Mouse (Mus musculus) heart, embryonic 15.5 days (tissue): Measurements from ENCODE around the gene 4921517D22Rik. TPM values are rescaled to one million over a fixed set of nuclear protein-coding genes. Genes with fewer than 3 reads are reported as not detected.

Experiments used
- ATAC-seq: fragments of 200-750 bp; cut with Nextera tagmentation; replicated peaks from 2 replicates; pipeline ENCODE4 v1.8.0; 2017; ENCODE audit warnings: low read depth, moderate TSS enrichment; ENCODE audit not compliant: insufficient number of reproducible peaks, insufficient read depth, low FRiP score
- H3K27ac ChIP-seq: fragments of 300-500 bp; sonication (generic); 2 replicates; pipeline ENCODE4 v1.5.1; 2015; ENCODE audit warnings: mild to moderate bottlenecking, inconsistent platforms
- H3K27me3 ChIP-seq: fragments of 300-500 bp; sonication (generic); 2 replicates; pipeline ENCODE4 v1.6.1; 2015; ENCODE audit warnings: inconsistent platforms
- H3K36me3 ChIP-seq: fragments of 300-500 bp; sonication (generic); 2 replicates; pipeline ENCODE4 v1.6.1; 2015; ENCODE audit warnings: mild to moderate bottlenecking, inconsistent platforms
- H3K4me1 ChIP-seq: fragments of 300-500 bp; sonication (generic); replicated peaks from 2 replicates; pipeline ENCODE4 v1.6.1; 2015; ENCODE audit warnings: inconsistent platforms
- H3K4me2 ChIP-seq: fragments of 300-500 bp; sonication (generic); 2 replicates; pipeline ENCODE4 v1.6.1; 2015; ENCODE audit warnings: inconsistent platforms, mild to moderate bottlenecking, moderate library complexity
- H3K4me3 ChIP-seq: fragments of 300-500 bp; sonication (generic); 2 replicates; pipeline ENCODE4 v1.5.1; 2015; ENCODE audit warnings: mild to moderate bottlenecking, inconsistent platforms
- H3K9ac ChIP-seq: fragments of 300-500 bp; sonication (generic); 2 replicates; pipeline ENCODE4 v1.6.1; 2015; ENCODE audit warnings: mild to moderate bottlenecking, inconsistent platforms
- H3K9me3 ChIP-seq: fragments of 300-500 bp; sonication (generic); replicated peaks from 2 replicates; pipeline ENCODE4 v1.6.1; 2016; ENCODE audit warnings: inconsistent platforms
- WGBS: fragments of 180-500 bp; shearing (Covaris S2); methylation state at CpG from one replicate; pipeline ENCODE4 v1.1.7; 2015; ENCODE audit warnings: mixed read lengths; 5-methylcytosine and 5-hydroxymethylcytosine counted together
- polyA plus RNA-seq: library from polyadenylated mRNA; unstranded; fragments of >200 nt; fragmentation: Nextera tagmentation; extraction: Ambion mirVana; gene quantifications from 2 replicates; pipeline ENCODE4 v1.2.1, GENCODE M21; 2015

4921517D22Rik gene
- polyA plus RNA-seq, 1 experiment from 2014 or later = not detected

DNA sequence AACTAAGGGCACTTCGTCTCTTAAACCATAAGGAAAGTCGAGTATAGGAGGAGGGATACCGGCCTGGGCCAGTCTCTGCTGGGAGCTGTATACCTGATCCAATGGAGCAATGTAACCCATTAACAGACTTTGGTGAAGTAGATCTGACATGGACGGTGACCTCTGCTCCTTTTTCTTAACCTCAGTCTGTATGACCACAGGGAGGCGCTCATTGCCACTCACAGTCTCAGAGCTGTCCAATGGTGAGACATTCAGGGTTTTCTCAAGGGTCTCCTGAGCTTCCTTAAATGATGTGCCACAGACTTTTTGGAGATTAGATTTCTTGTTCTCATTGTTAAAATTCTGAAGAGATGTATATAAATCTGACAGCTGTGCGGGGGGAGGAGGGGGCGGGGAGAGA, 3.3 kb downstream of the 4921517D22Rik start:
- no peaks in the 10 kb centered on the region for H3K9me3 ChIP-seq
- H3K4me1 ChIP-seq = peaks cover 5% of the 10 kb centered on the region
- 84% methylated on average over 7 of the region's 7 CpGs for WGBS
- no peak overlapping the region for H3K9ac ChIP-seq
- no peaks in the 10 kb centered on the region for H3K27me3 ChIP-seq
- H3K27ac ChIP-seq = no peak overlapping the region
- ATAC-seq = no peak
- no peak overlapping the region for H3K4me3 ChIP-seq
- no peaks in the 10 kb centered on the region for H3K36me3 ChIP-seq
- no peak overlapping the region for H3K4me2 ChIP-seq

DNA sequence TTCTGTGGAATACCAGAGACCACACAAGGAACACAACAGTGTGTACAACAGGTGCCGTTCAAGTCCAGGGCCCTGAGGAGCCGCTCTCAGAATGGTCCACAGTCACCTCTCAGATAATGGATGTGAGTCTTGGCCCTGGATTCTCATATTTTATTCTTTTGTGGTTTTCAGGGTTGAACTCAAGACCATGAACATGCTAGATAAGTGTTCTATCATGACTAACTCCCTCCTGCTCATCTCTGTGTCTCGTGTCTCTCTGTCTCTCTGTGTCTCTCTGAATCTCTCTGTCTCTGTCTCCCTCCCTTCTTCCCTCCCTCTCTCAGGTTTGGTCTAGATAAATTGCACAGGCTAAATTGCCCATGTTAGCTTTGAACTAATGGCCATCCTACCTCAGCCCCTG, 4.1 kb downstream of the 4921517D22Rik start:
- Histone ChIP-seq H3K9ac (no peak overlapping the region), H3K27me3 (no peaks in the 10 kb centered on the region), H3K4me3 (no peak overlapping the region), H3K36me3 (no peaks in the 10 kb centered on the region), H3K4me2 (no peak overlapping the region), H3K4me1 (peaks cover 5% of the 10 kb centered on the region), H3K27ac (no peak overlapping the region), H3K9me3 (no peaks in the 10 kb centered on the region)
- ATAC-seq = no peak
- WGBS = 82% methylated on average over 3 of the region's 3 CpGs

DNA sequence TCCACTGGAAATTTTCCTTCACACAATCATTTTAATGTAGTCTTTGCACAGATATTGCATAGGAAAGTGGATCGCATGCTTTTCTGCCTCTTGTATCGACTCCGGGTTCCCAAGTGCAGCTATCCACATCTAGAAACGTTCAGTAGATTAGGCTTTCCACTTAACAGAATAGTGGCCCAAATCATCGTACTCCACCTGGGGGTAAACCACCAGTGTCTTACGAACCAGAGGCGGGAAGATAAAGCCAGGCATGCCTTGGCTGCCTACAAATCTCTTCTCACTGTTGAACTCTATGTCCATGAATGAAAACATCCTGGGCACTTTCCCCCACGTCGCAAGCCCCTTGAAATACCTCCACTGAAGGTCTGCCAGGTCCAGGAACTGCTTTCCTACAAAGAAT, 4.6 kb downstream of the 4921517D22Rik start:
- H3K4me3 ChIP-seq = no peak overlapping the region
- no peak overlapping the region for H3K9ac ChIP-seq
- H3K27ac ChIP-seq = no peak overlapping the region
- 62% methylated on average over 9 of the region's 9 CpGs for WGBS
- H3K27me3 ChIP-seq = no peaks in the 10 kb centered on the region
- no peaks in the 10 kb centered on the region for H3K9me3 ChIP-seq
- H3K4me2 ChIP-seq = no peak overlapping the region
- ATAC-seq = no peak
- H3K4me1 ChIP-seq = peaks cover 5% of the 10 kb centered on the region
- H3K36me3 ChIP-seq = no peaks in the 10 kb centered on the region

DNA sequence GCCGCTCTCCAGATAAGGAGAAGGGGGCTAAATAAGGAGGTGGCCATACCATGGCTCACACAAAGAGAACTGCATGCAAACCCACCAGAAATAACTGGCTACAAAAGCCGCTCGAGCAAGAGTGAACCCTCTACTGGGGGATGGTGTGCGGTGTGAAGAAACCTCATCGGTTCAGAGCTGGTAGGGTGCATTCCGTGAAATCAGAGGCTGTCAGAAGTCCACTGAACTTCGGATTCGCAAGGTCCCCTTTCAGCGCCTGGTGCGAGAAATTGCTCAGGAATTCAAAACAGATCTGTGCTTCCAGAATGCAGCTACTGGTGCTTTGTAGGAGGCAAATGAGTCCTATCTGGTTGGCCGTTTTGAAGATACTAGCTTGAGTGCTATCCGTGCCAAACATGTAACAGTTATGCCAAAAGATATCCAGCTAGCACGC, 5.6 kb downstream of the 4921517D22Rik start:
- no peaks in the 10 kb centered on the region for H3K36me3 ChIP-seq
- peak; percentile 74; the same call in 1 of the 2 replicates for ATAC-seq
- H3K27me3 ChIP-seq = no peaks in the 10 kb centered on the region
- no peaks in the 10 kb centered on the region for H3K9me3 ChIP-seq
- H3K4me3 ChIP-seq = peak overlapping the region; percentile 24
- H3K27ac ChIP-seq = peak overlapping the region; percentile 89
- no peak overlapping the region for H3K9ac ChIP-seq
- H3K4me1 ChIP-seq = peaks cover 5% of the 10 kb centered on the region
- peak overlapping the region; percentile 55 for H3K4me2 ChIP-seq
- whole genome bisulfite sequencing = 27% methylated on average over 13 of the region's 13 CpGs

DNA sequence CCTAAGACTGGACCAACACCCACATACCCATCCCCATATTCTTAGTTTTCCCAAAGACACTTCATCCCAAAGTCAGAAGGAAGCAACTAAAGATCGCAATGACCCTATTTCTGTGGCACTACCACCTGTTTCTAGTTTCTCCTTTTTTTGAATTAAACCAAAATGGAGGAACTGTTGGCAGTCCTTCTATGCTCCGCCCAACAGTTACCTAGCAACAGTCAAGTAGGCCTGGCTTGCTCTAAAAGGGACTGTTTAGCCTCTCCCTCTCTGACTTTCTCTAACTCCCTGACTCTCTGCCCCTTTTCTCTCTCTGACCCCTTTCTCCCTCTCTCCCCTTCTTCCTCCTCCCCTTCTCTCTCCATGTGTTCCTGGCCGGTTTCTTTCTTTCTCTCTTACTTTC, 8.7 kb downstream of the 4921517D22Rik start:
- ATAC-seq = no peak
- no peaks in the 10 kb centered on the region; the same call in 1 of the 2 replicates for H3K27me3 ChIP-seq
- no peak overlapping the region for H3K4me3 ChIP-seq
- 84% methylated on average over 3 of the region's 3 CpGs for WGBS
- H3K9ac ChIP-seq = no peak overlapping the region
- H3K36me3 ChIP-seq = no peaks in the 10 kb centered on the region
- H3K4me2 ChIP-seq = no peak overlapping the region
- H3K4me1 ChIP-seq = peaks cover 5% of the 10 kb centered on the region
- H3K27ac ChIP-seq = no peak overlapping the region
- no peaks in the 10 kb centered on the region for H3K9me3 ChIP-seq

DNA sequence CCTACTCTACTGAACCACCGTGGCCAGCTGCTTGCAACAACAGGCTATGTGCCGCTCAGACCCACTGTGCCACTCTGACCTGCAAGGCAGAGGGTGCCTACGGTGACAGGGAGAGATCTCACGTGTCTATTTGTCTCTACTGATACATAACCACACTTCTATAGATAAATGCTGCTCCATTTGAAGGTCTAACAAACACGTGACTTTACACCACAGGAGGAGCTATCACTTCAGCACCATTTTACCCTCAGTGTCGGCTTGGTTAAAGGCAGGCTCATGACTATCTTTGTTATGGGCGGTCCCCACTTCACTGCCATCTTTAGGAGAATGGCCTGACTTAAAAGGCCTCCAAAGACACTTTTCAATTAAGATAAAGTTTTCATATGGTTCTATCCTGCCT, 11.3 kb downstream of the 4921517D22Rik start:
- ATAC-seq = no peak
- H3K4me3 ChIP-seq = no peak overlapping the region
- H3K36me3 ChIP-seq = no peaks in the 10 kb centered on the region
- H3K27ac ChIP-seq = no peak overlapping the region
- no peak overlapping the region for H3K9ac ChIP-seq
- no peaks in the 10 kb centered on the region; the same call in 1 of the 2 replicates for H3K4me1 ChIP-seq
- H3K4me2 ChIP-seq = no peak overlapping the region
- WGBS = 11% methylated on average over 7 of the region's 7 CpGs
- H3K9me3 ChIP-seq = no peaks in the 10 kb centered on the region
- H3K27me3 ChIP-seq = no peaks in the 10 kb centered on the region; the same call in 1 of the 2 replicates

DNA sequence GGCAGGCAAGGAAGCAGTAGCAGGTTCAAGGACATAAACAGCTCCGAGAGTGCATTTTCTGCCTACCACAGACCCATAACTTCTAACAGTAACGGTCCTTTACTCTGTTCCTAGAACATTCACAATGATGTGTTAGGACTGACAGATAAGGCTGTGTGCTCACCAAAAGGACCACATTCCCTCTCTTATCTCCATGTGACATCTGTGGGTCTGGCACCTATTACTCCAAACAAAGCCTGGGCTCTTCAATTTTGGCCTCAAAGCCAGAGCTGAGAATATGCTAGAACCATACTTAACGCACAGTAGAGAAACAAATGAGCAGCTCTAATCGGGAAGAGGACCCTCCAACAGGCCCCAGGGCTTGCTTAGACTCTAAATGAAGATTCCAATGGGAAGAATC, 14.0 kb downstream of the 4921517D22Rik start:
- H3K9me3 ChIP-seq = no peaks in the 10 kb centered on the region
- WGBS = 48% methylated on average over 4 of the region's 4 CpGs
- no peak for ATAC-seq
- no peaks in the 10 kb centered on the region for H3K36me3 ChIP-seq
- no peak overlapping the region for H3K4me3 ChIP-seq
- H3K4me2 ChIP-seq = no peak overlapping the region
- no peaks in the 10 kb centered on the region; the same call in 1 of the 2 replicates for H3K27me3 ChIP-seq
- H3K27ac ChIP-seq = no peak overlapping the region
- no peak overlapping the region for H3K9ac ChIP-seq
- no peaks in the 10 kb centered on the region; the same call in 1 of the 2 replicates for H3K4me1 ChIP-seq

DNA sequence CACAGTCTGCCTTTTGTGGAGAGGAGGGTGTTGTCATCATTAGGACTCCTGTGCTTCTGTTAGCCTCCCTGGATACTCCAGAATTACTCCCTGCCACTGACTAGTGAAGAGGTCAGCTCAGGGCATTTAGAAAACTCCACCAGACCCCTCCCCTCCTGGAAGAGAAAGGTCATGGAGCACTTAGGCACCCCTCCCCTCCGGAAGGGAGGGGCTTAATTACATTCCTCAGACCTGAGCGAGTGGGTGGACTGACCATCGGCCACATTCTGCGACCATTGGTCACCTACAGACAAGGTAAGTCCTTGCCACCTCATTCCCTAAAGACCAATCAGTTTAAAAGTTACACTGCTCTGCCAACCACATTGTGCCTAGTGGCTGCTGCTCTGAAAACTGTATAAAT, 14.6 kb downstream of the 4921517D22Rik start:
- 36% methylated on average over 4 of the region's 4 CpGs for WGBS
- no peak overlapping the region for H3K9ac ChIP-seq
- H3K4me1 ChIP-seq = peaks cover 1% of the 10 kb centered on the region
- no peak for ATAC-seq
- no peak overlapping the region for H3K27ac ChIP-seq
- H3K4me3 ChIP-seq = no peak overlapping the region
- H3K36me3 ChIP-seq = no peaks in the 10 kb centered on the region
- no peak overlapping the region for H3K4me2 ChIP-seq
- H3K9me3 ChIP-seq = no peaks in the 10 kb centered on the region
- no peaks in the 10 kb centered on the region; the same call in 1 of the 2 replicates for H3K27me3 ChIP-seq

DNA sequence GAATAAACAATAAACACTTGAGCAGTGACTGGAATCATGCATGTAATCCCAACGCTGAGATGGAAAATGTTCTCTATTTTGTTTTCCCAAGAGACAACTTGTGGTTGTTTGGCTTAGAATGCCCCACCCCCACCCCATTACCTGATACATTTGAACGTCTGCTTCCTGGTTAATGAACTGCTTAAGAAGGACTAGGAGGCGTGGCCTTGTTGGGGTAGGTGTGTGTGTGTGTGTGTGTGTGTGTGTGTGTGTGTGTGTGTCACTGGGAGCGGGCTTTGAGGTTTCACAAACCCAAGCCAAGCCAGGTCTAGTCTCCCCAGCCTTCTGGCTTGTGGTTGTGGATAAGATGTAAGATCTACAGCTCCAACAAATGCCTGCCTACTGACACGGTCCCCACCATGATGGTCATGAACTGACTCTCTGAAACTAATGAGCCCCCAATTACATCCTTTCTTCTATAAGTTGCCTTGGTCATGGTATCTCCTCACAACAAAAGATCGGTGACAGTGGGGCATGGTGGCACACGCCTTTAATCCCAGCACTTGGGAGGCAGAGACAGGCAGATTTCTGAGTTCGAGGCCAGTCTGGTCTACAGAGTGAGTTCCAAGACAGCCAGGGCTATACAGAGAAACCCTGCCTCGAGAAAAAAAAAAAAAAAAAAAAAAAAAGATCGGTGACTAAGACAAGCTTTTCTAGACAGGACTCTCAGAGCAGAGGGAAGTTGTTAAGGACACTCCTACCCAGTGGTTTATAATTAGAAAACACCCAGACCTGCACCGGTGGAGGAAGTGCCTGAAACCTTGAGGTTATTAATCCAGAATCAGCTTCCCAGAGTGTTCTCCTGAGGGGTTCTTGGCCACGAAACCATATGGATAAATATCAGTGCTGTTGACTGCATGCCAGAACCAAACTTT, 17.3 kb downstream of the 4921517D22Rik start:
- ATAC-seq = no peak
- Histone ChIP-seq H3K9ac (no peak overlapping the region), H3K4me3 (no peak overlapping the region), H3K4me2 (no peak overlapping the region), H3K27ac (no peak overlapping the region), H3K27me3 (no peaks in the 10 kb centered on the region; the same call in 1 of the 2 replicates), H3K4me1 (peaks cover 4% of the 10 kb centered on the region; the same call in 1 of the 2 replicates), H3K9me3 (no peaks in the 10 kb centered on the region), H3K36me3 (no peaks in the 10 kb centered on the region)
- 70% methylated on average over 12 of the region's 12 CpGs for WGBS

DNA sequence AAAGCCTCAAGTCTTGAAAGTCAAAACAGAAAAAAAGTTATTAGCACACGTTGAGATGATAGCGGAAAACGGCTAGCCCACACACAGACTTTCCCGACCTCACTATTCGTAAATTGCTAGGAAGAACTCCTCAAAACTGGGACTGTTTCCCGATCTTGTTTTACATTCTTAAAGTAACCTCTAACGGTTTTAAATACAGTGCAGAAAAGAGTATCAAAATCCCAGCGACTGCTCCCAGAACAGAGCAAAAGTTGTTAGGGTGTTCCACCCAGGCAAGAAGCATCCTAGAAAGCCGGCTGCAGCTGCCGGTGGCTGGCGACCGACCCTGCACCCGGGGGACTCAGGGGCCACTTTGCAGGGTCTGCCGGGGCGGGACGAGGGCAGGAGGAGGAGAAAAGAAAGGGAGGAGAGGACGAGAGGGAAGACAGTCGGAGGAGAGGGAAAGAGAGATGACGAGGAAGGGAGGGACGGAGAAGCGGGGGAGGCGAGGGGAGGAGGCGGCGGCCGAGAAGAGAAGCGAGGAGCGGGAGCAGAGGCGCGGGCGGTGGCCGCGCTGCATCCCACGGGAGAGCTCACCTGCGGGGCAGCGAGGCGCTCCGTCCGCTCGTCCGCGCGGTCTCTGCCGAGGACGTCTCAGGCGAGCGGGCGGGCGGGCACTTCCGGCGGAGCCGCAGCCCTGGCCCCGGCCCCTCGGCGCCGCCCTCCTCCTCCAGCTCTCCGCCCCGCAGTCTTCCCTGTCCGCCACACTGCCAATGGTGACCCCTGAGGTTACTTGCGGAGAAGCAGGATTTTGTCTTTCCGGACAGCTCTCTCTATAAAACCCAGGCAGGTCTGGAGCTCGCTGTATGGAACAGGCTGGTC, 18.5 kb downstream of the 4921517D22Rik start, which contains the start of gene Golm1:
Gene Golm1 (minus strand): TSS at position 661 of the 861 bp plus-strand sequence.
- H3K4me3 ChIP-seq = peak within 1 kb of the TSS; percentile 71
- peak within 1 kb of the TSS; percentile 72 for H3K4me2 ChIP-seq
- peaks cover 4% of the 10 kb centered on the region; the same call in 1 of the 2 replicates for H3K4me1 ChIP-seq
- H3K9ac ChIP-seq = peak within 1 kb of the TSS; percentile 67
- peak; percentile 88 for ATAC-seq
- under 1% methylated on average over 50 of the region's 61 CpGs for WGBS
- no peaks in the 10 kb centered on the region for H3K9me3 ChIP-seq
- no peaks in the 10 kb centered on the region for H3K27me3 ChIP-seq
- peak within 1 kb of the TSS; percentile 61 for H3K27ac ChIP-seq
- H3K36me3 ChIP-seq = no peaks in the 10 kb centered on the region

DNA sequence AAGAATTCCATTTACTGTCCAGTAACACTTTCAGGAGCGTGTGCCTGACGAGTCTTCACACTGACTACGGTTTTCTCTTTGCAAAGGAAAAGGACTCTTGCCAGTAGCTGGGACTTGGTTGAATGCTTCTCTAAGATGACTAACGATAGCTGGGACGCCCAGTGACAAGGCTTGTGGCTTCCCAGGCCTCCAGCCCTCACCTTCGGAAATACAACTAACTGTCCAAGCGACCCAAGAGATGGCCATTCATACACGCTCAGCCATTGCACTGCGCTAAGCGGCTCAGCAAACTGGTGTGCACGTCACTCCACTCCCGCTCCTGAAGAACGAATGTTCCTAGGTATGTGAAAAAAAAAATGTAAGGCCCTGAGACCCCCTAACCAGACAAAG, 19.2 kb downstream of the 4921517D22Rik start:
- WGBS = 4% methylated on average over 13 of the region's 13 CpGs
- Histone ChIP-seq H3K4me3 (peak overlapping the region; percentile 71), H3K9me3 (no peaks in the 10 kb centered on the region), H3K36me3 (no peaks in the 10 kb centered on the region), H3K27me3 (no peaks in the 10 kb centered on the region), H3K9ac (peak overlapping the region; percentile 67), H3K4me1 (peaks cover 4% of the 10 kb centered on the region; the same call in 1 of the 2 replicates), H3K27ac (no peak overlapping the region), H3K4me2 (peak overlapping the region; percentile 72)
- 0 out of 2 replicates have a peak, but pooled peaks have one; percentile 7 for ATAC-seq
